ENCODE assay signal across 30 mouse cellular contexts in the genomic region with DNA sequence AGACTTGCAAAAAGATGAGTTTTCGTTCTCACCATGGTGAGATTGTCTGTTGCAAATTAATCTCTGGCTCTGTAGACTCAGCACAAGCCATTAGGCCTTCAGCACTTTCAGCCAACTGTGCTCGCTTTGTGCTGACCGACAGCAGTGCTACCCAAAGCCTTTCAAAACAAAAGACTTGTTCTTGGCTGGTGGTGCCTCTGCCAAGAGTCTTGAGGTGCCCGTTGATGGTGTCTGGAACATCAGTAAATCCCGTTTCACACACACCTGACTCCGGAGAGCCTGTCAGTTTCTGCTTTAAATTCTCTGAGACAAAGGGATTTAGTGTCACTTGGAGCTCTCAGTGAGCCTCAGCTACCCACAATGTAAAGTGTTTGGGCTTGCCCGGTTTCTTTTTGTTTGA. TPM values are rescaled to one million over a fixed set of nuclear protein-coding genes. Genes with fewer than 3 reads are reported as not detected.
"Had no signal": no experiment of that assay in that cellular context is flagged by ENCODE, and none has a peak within 500 bp of the region (broad histone marks: within the 10 kb centered on the region; RNA-seq: fewer than 3 reads in every experiment).

No protein-coding gene starts in this region.

- H3K4me3 ChIP-seq: heart, embryonic 10.5 days; heart, embryonic 12.5 days; heart, embryonic 13.5 days; heart, embryonic 15.5 days; hindbrain, embryonic 10.5 days; hindbrain, embryonic 12.5 days; hindbrain, embryonic 13.5 days; hindbrain, embryonic 15.5 days; intestine, embryonic 15.5 days; kidney, embryonic 15.5 days; layer of hippocampus, adult 2 months; left cerebral cortex, adult 2 months had no signal

- H3K4me1 ChIP-seq: heart, embryonic 10.5 days; heart, embryonic 12.5 days; heart, embryonic 13.5 days; hindbrain, embryonic 10.5 days; hindbrain, embryonic 12.5 days; hindbrain, embryonic 13.5 days; hindbrain, embryonic 15.5 days; intestine, embryonic 15.5 days; kidney, embryonic 15.5 days had no signal

- DNase-seq: heart, postnatal 10 days; heart, postnatal 14 days; heart, postnatal 36 days; heart, postnatal 4 days; kidney, adult 18-20 months; kidney, postnatal 10 days; kidney, postnatal 14 days; kidney, postnatal 4 days; layer of hippocampus, adult 9-11 months; layer of hippocampus, postnatal 36 days had no signal

RNA-seq across cellular contexts. Expression of a gene that starts 6.2 kb away (rescaled TPM):
- polyA plus RNA-seq: hindbrain, embryonic 10.5 days; hindbrain, embryonic 11.5 days; hindbrain, embryonic 12.5 days; hindbrain, embryonic 13.5 days; hindbrain, embryonic 14.5 days; hindbrain, embryonic 15.5 days; hindbrain, embryonic 16.5 days; hindbrain, postnatal 0 days; inflammation-experienced regulatory T-cells, adult 6 months; intestine, embryonic 15.5 days; kidney, embryonic 14.5 days had no signal

RNA-seq across cellular contexts. Expression of a gene that starts 26.7 kb away (rescaled TPM):
- polyA plus RNA-seq: heart, embryonic 11.5 days; heart, embryonic 14.5 days; hindbrain, embryonic 10.5 days; inflammation-experienced regulatory T-cells, adult 6 months had no signal
